Mouse (Mus musculus) liver, embryonic 11.5 days (tissue): Measurements from ENCODE around the gene Cant1. TPM values are rescaled to one million over a fixed set of nuclear protein-coding genes. Genes with fewer than 3 reads are reported as not detected.
A peak's percentile ranks its signal among the peaks of the same experiment; 100 is the strongest.

Source experiments
- ATAC-seq: fragments of 200-750 bp; cut with Nextera tagmentation; replicated peaks from 2 replicates; pipeline ENCODE4 v1.8.0; 2017; ENCODE audit warnings: moderate number of reproducible peaks, mild to moderate bottlenecking, moderate TSS enrichment, moderate library complexity; ENCODE audit not compliant: low FRiP score
- DNase-seq: peaks from one replicate; pipeline ENCODE4 v3.0.0-alpha.2; 2017; ENCODE audit warnings: low spot score
- H3K27ac ChIP-seq: fragments of 300-500 bp; sonication (generic); 2 replicates; pipeline ENCODE4 v1.5.1; 2014; ENCODE audit warnings: mild to moderate bottlenecking, low read depth, low read length, control low read depth
- H3K27me3 ChIP-seq: fragments of 300-500 bp; sonication (generic); replicated peaks from 2 replicates; pipeline ENCODE4 v1.6.1; 2014; ENCODE audit warnings: low read length, mixed read lengths; ENCODE audit not compliant: control insufficient read depth, insufficient read depth
- H3K36me3 ChIP-seq: fragments of 300-500 bp; sonication (generic); 2 replicates; pipeline ENCODE4 v1.6.1; 2014; ENCODE audit warnings: mild to moderate bottlenecking, low read length, moderate library complexity, mixed read lengths; ENCODE audit not compliant: control insufficient read depth, insufficient read depth
- H3K4me1 ChIP-seq: fragments of 300-500 bp; sonication (generic); replicated peaks from 2 replicates; pipeline ENCODE4 v1.6.1; 2014; ENCODE audit warnings: low read length, mixed read lengths; ENCODE audit not compliant: control insufficient read depth, insufficient read depth
- H3K4me2 ChIP-seq: fragments of 300-500 bp; sonication (generic); 2 replicates; pipeline ENCODE4 v1.6.1; 2014; ENCODE audit warnings: mild to moderate bottlenecking, control low read depth, moderate library complexity
- H3K4me3 ChIP-seq: fragments of 300-500 bp; sonication (generic); 2 replicates; pipeline ENCODE4 v1.5.1; 2014; ENCODE audit warnings: low read depth, low read length, control low read depth
- H3K9ac ChIP-seq: fragments of 300-500 bp; sonication (generic); 2 replicates; pipeline ENCODE4 v1.6.1; 2014; ENCODE audit warnings: low read depth, low read length, control low read depth
- H3K9me3 ChIP-seq: fragments of 300-500 bp; sonication (generic); 2 replicates; pipeline ENCODE4 v1.6.1; 2016; ENCODE audit warnings: low read length, inconsistent platforms, mixed read lengths; ENCODE audit not compliant: control insufficient read depth
- WGBS: fragments of 180-500 bp; shearing (Covaris S2); extraction: QIAGEN DNeasy Blood & Tissue Kit; methylation state at CpG from one replicate; pipeline ENCODE4 v1.1.7; 2014; 5-methylcytosine and 5-hydroxymethylcytosine counted together
- polyA plus RNA-seq: library from polyadenylated mRNA; unstranded; fragments of >200 nt; fragmentation: Nextera tagmentation; extraction: Ambion mirVana; gene quantifications from 2 replicates; pipeline ENCODE4 v1.2.1, GENCODE M21; 2014

The Cant1 gene
- polyA plus RNA-seq, 1 experiment from 2014 or later, result 21.1 TPM

GRCm38 (mm10) chr11:118436471-118436935 lies 17.6 kb upstream of the Cant1 start:
- H3K9ac ChIP-seq, result no peak overlapping the region
- ATAC-seq (no peak), DNase-seq (no peak)
- H3K36me3 ChIP-seq, result no peaks in the 10 kb centered on the region
- WGBS, result 45% methylated on average over 6 of the region's 6 CpGs
- H3K9me3 ChIP-seq, result no peaks in the 10 kb centered on the region
- peaks cover 5% of the 10 kb centered on the region; the same call in 1 of the 2 replicates for H3K4me1 ChIP-seq
- H3K27me3 ChIP-seq, result no peaks in the 10 kb centered on the region
- no peak overlapping the region for H3K4me3 ChIP-seq
- H3K4me2 ChIP-seq, result no peak overlapping the region
- no peak overlapping the region for H3K27ac ChIP-seq

DNA sequence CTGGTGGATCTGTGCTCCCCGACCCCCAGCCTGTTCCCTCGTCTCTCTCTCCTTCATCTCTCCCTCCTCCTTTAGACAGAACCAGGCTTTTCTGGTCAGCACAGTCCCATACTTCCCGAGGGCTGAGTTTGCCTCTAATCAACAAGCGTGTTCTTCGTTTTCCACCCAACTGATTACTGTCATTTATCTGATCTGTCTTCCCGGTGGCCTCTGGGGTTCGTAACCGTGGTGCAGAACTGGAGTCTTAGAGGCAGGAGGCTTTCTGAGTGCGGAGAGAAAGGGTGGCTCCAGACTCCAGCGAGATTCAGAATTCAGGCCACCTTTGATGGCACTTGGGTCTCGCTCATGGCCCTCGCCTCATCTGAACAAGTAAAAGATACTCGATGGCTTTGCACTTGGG lies 15.2 kb upstream of the Cant1 start:
- Histone ChIP-seq H3K27me3 (no peaks in the 10 kb centered on the region), H3K4me1 (peaks cover 5% of the 10 kb centered on the region), H3K27ac (no peak overlapping the region), H3K9ac (peak overlapping the region; percentile 12; the same call in 1 of the 2 replicates), H3K9me3 (no peaks in the 10 kb centered on the region), H3K4me3 (peak overlapping the region; percentile 22; the same call in 1 of the 2 replicates), H3K4me2 (peak overlapping the region; percentile 47), H3K36me3 (no peaks in the 10 kb centered on the region)
- no peak for DNase-seq
- WGBS, result 34% methylated on average over 13 of the region's 13 CpGs
- no peak for ATAC-seq

DNA sequence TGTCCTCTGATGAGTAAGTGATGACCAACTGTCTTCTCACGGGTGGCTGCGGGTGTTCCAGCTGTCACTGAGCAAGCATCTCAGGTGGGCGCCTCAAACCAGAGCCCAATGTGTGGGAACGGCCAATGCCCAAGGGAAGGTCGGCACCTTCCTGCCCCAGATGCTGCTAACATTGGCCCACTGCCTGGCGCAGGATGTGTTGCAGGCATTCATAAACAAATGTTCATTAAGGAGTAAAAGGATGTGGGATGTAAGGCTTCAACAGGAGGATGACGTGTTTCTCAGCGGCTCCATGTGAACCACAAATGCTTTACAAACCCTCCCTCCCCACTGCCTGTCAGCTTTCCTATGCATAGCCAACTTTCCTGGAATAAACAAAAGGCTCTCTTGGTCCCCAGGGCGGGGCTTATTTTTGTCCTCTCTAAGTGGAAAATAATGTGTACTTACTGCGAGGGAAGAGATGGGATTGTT lies 14.5 kb upstream of the Cant1 start:
- no peak overlapping the region for H3K9ac ChIP-seq
- 68% methylated on average over 10 of the region's 10 CpGs for WGBS
- no peak overlapping the region for H3K4me3 ChIP-seq
- no peaks in the 10 kb centered on the region for H3K36me3 ChIP-seq
- no peak for ATAC-seq
- H3K4me2 ChIP-seq, result peak overlapping the region; percentile 47
- peaks cover 5% of the 10 kb centered on the region for H3K4me1 ChIP-seq
- no peaks in the 10 kb centered on the region for H3K9me3 ChIP-seq
- no peak overlapping the region for H3K27ac ChIP-seq
- DNase-seq, result no peak
- H3K27me3 ChIP-seq, result peaks cover 4% of the 10 kb centered on the region; the same call in 1 of the 2 replicates

- ATAC-seq, result no peak
- Histone ChIP-seq H3K27ac (no peak overlapping the region), H3K4me1 (peaks cover 11% of the 10 kb centered on the region), H3K36me3 (no peaks in the 10 kb centered on the region), H3K4me2 (no peak overlapping the region), H3K9me3 (no peaks in the 10 kb centered on the region), H3K9ac (no peak overlapping the region), H3K4me3 (no peak overlapping the region), H3K27me3 (peaks cover 9% of the 10 kb centered on the region; the same call in 1 of the 2 replicates)
- no peak for DNase-seq
- WGBS, result 73% methylated on average over 16 of the region's 16 CpGs
These were observed 12.4 kb upstream of the Cant1 start for GRCm38 (mm10) chr11:118431100-118431948.

- Histone ChIP-seq H3K27me3 (peaks cover 9% of the 10 kb centered on the region; the same call in 1 of the 2 replicates), H3K9ac (no peak overlapping the region), H3K9me3 (no peaks in the 10 kb centered on the region), H3K4me1 (peaks cover 11% of the 10 kb centered on the region), H3K4me3 (no peak overlapping the region), H3K27ac (no peak overlapping the region), H3K4me2 (no peak overlapping the region), H3K36me3 (no peaks in the 10 kb centered on the region)
- ATAC-seq (no peak), DNase-seq (no peak)
- 42% methylated on average over 4 of the region's 4 CpGs for WGBS
These were observed 11.5 kb upstream of the Cant1 start for GRCm38 (mm10) chr11:118430291-118430885.

- 58% methylated on average over 8 of the region's 8 CpGs for WGBS
- ATAC-seq, result no peak
- H3K4me2 ChIP-seq, result peak overlapping the region; percentile 53
- no peak for DNase-seq
- no peaks in the 10 kb centered on the region for H3K36me3 ChIP-seq
- no peak overlapping the region; the same call in 1 of the 2 replicates for H3K9ac ChIP-seq
- H3K4me3 ChIP-seq, result peak overlapping the region; percentile 29
- H3K27ac ChIP-seq, result no peak overlapping the region
- peaks cover 9% of the 10 kb centered on the region; the same call in 1 of the 2 replicates for H3K27me3 ChIP-seq
- peaks cover 17% of the 10 kb centered on the region for H3K4me1 ChIP-seq
- no peaks in the 10 kb centered on the region for H3K9me3 ChIP-seq
These were observed 10.2 kb upstream of the Cant1 start for GRCm38 (mm10) chr11:118428944-118429709.

- H3K9ac ChIP-seq, result no peak overlapping the region; the same call in 1 of the 2 replicates
- ATAC-seq (no peak), DNase-seq (no peak)
- H3K27ac ChIP-seq, result peak overlapping the region; percentile 32; the same call in 1 of the 2 replicates
- peaks cover 9% of the 10 kb centered on the region; the same call in 1 of the 2 replicates for H3K27me3 ChIP-seq
- peak overlapping the region; percentile 53 for H3K4me2 ChIP-seq
- no peaks in the 10 kb centered on the region for H3K36me3 ChIP-seq
- WGBS, result 16% methylated on average over 11 of the region's 11 CpGs
- no peaks in the 10 kb centered on the region for H3K9me3 ChIP-seq
- peaks cover 15% of the 10 kb centered on the region for H3K4me1 ChIP-seq
- H3K4me3 ChIP-seq, result peak overlapping the region; percentile 29
These were observed 9.6 kb upstream of the Cant1 start for GRCm38 (mm10) chr11:118428460-118428868.

- H3K27me3 ChIP-seq, result peaks cover 9% of the 10 kb centered on the region; the same call in 1 of the 2 replicates
- peak within 1 kb of the TSS; percentile 53 for H3K4me2 ChIP-seq
- H3K36me3 ChIP-seq, result no peaks in the 10 kb centered on the region
- peak within 1 kb of the TSS; percentile 52; the same call in 1 of the 2 replicates for H3K27ac ChIP-seq
- WGBS, result 5% methylated on average over 8 of the region's 8 CpGs
- no peaks in the 10 kb centered on the region for H3K9me3 ChIP-seq
- H3K9ac ChIP-seq, result no peak within 1 kb of the TSS; the same call in 1 of the 2 replicates
- H3K4me1 ChIP-seq, result peaks cover 15% of the 10 kb centered on the region
- DNase-seq (no peak), ATAC-seq (no peak)
- peak within 1 kb of the TSS; percentile 29 for H3K4me3 ChIP-seq
These were observed 9.1 kb upstream of the Cant1 start, which contains the start of gene C1qtnf1 for GRCm38 (mm10) chr11:118427986-118428385. Gene C1qtnf1 (plus strand): TSS chr11:118428203.
